Mouse (Mus musculus) erythroblast, embryonic 14.5 days (primary cell): ENCODE measurements around the gene Lbr.

Experiments
- GATA1 ChIP-seq: IDR thresholded peaks from 2 replicates; pipeline ENCODE4 v1.6.1; 2012; ENCODE audit warnings: low read length, inconsistent platforms, mixed read lengths
- TAL1 ChIP-seq: IDR thresholded peaks from 3 replicates; pipeline ENCODE4 v1.6.1; 2012; ENCODE audit warnings: low read length, inconsistent platforms, mixed read lengths

- TF ChIP-seq TAL1 (no peak), GATA1 (no peak)
Measured at GRCm38 (mm10) chr1:181799911-181800310, 42.9 kb downstream of the Lbr start.
